Mouse (Mus musculus) limb, embryonic 12.5 days (tissue): ENCODE measurements around the gene Fxr2. TPM values are rescaled to one million over a fixed set of nuclear protein-coding genes. Genes with fewer than 3 reads are reported as not detected.
A peak's percentile ranks its signal among the peaks of the same experiment; 100 is the strongest.

Experiments used
- ATAC-seq: fragments of 200-750 bp; cut with Nextera tagmentation; 2 replicates; pipeline ENCODE4 v1.8.0; 2017; ENCODE audit warnings: low read depth, moderate TSS enrichment; ENCODE audit not compliant: insufficient number of reproducible peaks, insufficient read depth, low FRiP score, low TSS enrichment
- H3K27ac ChIP-seq: fragments of 300-500 bp; sonication (generic); 2 replicates; pipeline ENCODE4 v1.5.1; 2016; ENCODE audit warnings: mild to moderate bottlenecking, moderate library complexity
- H3K27me3 ChIP-seq: fragments of 300-500 bp; sonication (generic); 2 replicates; pipeline ENCODE4 v1.6.1; 2016; ENCODE audit warnings: mild to moderate bottlenecking, moderate library complexity
- H3K36me3 ChIP-seq: fragments of 300-500 bp; sonication (generic); 2 replicates; pipeline ENCODE4 v1.6.1; 2016; ENCODE audit warnings: mild to moderate bottlenecking, moderate library complexity
- H3K4me1 ChIP-seq: fragments of 300-500 bp; sonication (generic); replicated peaks from 2 replicates; pipeline ENCODE4 v1.6.1; 2016
- H3K4me2 ChIP-seq: fragments of 300-500 bp; sonication (generic); 2 replicates; pipeline ENCODE4 v1.6.1; 2016; ENCODE audit warnings: mild to moderate bottlenecking, moderate library complexity
- H3K4me3 ChIP-seq: fragments of 300-500 bp; sonication (generic); replicated peaks from 2 replicates; pipeline ENCODE4 v1.5.1; 2016; ENCODE audit warnings: mild to moderate bottlenecking
- H3K9ac ChIP-seq: fragments of 300-500 bp; sonication (generic); replicated peaks from 2 replicates; pipeline ENCODE4 v1.6.1; 2016; ENCODE audit warnings: mild to moderate bottlenecking, moderate library complexity
- H3K9me3 ChIP-seq: fragments of 300-500 bp; sonication (generic); 2 replicates; pipeline ENCODE4 v1.6.1; 2016; ENCODE audit warnings: mild to moderate bottlenecking, moderate library complexity
- WGBS: fragments of 180-500 bp; shearing (Covaris S2); methylation state at CpG from one replicate; pipeline ENCODE4 v1.1.7; 2016; 5-methylcytosine and 5-hydroxymethylcytosine counted together
- polyA plus RNA-seq: library from polyadenylated mRNA; unstranded; fragments of >200 nt; fragmentation: Nextera tagmentation; extraction: Ambion mirVana; gene quantifications from 2 replicates; pipeline ENCODE4 v1.2.1, GENCODE M21; 2016

Fxr2 gene
- polyA plus RNA-seq, 1 experiment from 2014 or later, result 56.0 TPM

DNA sequence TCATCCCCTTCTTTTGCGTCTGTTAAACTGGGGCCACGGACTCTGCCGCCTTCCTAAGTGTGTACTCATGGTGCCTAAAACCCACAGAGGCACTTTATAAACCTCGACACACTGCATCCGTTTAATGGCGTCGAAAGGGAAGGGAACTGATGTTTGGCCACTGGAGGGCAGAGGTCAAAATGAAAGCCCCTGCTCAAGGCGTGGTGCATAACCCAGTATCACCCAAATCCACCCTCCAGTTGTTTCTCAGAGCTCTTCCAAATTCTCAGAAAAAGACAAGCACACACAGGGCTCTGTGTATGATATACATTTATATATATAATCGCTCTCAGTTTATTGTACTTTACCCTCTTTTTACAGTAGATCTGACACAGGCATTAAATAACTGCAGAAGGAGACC, 33.4 kb upstream of the Fxr2 start:
- Histone ChIP-seq H3K4me1 (peaks cover 27% of the 10 kb centered on the region), H3K27me3 (peaks cover 21% of the 10 kb centered on the region), H3K4me2 (peak overlapping the region; percentile 11; the same call in 1 of the 2 replicates), H3K9ac (no peak overlapping the region), H3K4me3 (no peak overlapping the region), H3K36me3 (peaks cover 10% of the 10 kb centered on the region), H3K27ac (peak overlapping the region; percentile 53; the same call in 1 of the 2 replicates), H3K9me3 (no peaks in the 10 kb centered on the region)
- ATAC-seq, result no peak
- WGBS, result 7% methylated on average over 9 of the region's 9 CpGs

GRCm38 (mm10) chr11:69600098-69600497, 32.7 kb upstream of the Fxr2 start:
- 13% methylated on average over 6 of the region's 6 CpGs for WGBS
- Histone ChIP-seq H3K36me3 (peaks cover 5% of the 10 kb centered on the region), H3K4me3 (no peak overlapping the region), H3K4me1 (peaks cover 33% of the 10 kb centered on the region), H3K4me2 (peak overlapping the region; percentile 11), H3K9ac (no peak overlapping the region), H3K9me3 (no peaks in the 10 kb centered on the region), H3K27ac (peak overlapping the region; percentile 30), H3K27me3 (peaks cover 27% of the 10 kb centered on the region)
- peak; percentile 61; the same call in 1 of the 2 replicates for ATAC-seq

GRCm38 (mm10) chr11:69601768-69602167, 31.0 kb upstream of the Fxr2 start:
- Histone ChIP-seq H3K4me2 (no peak overlapping the region), H3K4me1 (peaks cover 41% of the 10 kb centered on the region), H3K4me3 (no peak overlapping the region), H3K27ac (no peak overlapping the region), H3K9me3 (no peaks in the 10 kb centered on the region), H3K9ac (no peak overlapping the region), H3K36me3 (no peaks in the 10 kb centered on the region), H3K27me3 (peaks cover 27% of the 10 kb centered on the region)
- no peak for ATAC-seq
- WGBS, result 86% methylated on average over 3 of the region's 3 CpGs

DNA sequence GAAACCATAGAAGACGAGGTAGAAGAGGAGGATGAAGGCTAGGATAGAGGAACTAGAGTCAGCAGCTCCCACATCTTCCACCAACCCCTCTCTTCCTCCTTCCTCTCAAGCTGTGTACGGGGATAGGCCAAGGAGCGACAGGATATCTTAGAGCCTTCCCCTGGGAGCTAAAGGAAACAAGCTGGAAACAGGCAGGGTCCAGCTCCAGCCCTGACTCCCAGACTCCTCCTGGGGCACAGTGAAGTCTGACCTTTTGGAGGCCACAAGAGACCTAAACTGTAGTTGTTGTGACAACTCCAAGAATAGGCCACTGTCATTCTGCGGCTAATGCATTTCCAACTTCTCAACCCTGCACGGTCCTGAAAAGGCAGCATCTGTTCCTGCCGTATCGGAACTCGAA, 29.3 kb upstream of the Fxr2 start:
- no peak for ATAC-seq
- no peak overlapping the region for H3K4me2 ChIP-seq
- no peak overlapping the region for H3K9ac ChIP-seq
- H3K36me3 ChIP-seq, result no peaks in the 10 kb centered on the region
- H3K27me3 ChIP-seq, result peaks cover 27% of the 10 kb centered on the region
- no peak overlapping the region for H3K4me3 ChIP-seq
- 81% methylated on average over 8 of the region's 8 CpGs for WGBS
- H3K4me1 ChIP-seq, result peaks cover 41% of the 10 kb centered on the region
- no peaks in the 10 kb centered on the region for H3K9me3 ChIP-seq
- no peak overlapping the region for H3K27ac ChIP-seq

DNA sequence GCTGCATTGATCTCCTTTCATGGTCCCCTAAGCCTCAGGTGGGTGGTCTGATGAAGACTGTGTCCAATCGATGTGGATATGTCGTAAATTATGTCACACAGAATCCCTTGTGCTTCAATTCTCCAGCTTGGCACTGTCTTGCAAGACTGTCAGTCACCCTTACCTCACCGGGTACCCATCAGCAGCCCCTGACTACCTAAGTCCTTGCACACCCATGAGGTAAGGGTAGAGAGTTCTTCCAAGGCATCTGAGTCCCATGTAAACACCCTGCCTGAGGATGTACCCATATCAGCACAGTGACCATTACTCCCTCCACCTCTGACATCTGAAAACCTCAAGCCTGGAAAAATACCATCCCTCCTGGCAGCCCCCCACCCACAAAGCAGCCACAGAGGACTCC, 28.4 kb upstream of the Fxr2 start:
- Histone ChIP-seq H3K9ac (peak overlapping the region; percentile 71; the same call in 1 of the 2 replicates), H3K4me2 (peak overlapping the region; percentile 98), H3K27me3 (peaks cover 27% of the 10 kb centered on the region), H3K27ac (no peak overlapping the region), H3K36me3 (no peaks in the 10 kb centered on the region), H3K4me1 (peaks cover 39% of the 10 kb centered on the region), H3K4me3 (peak overlapping the region; percentile 57), H3K9me3 (no peaks in the 10 kb centered on the region)
- WGBS, result 59% methylated on average over 3 of the region's 3 CpGs
- ATAC-seq, result no peak

- no peak overlapping the region for H3K27ac ChIP-seq
- no peaks in the 10 kb centered on the region for H3K36me3 ChIP-seq
- peak overlapping the region; percentile 57 for H3K4me3 ChIP-seq
- H3K4me2 ChIP-seq, result peak overlapping the region; percentile 98
- ATAC-seq, result 0 out of 2 replicates have a peak, but pooled peaks have one; percentile 13
- H3K9ac ChIP-seq, result peak overlapping the region; percentile 71
- peaks cover 32% of the 10 kb centered on the region for H3K4me1 ChIP-seq
- H3K9me3 ChIP-seq, result no peaks in the 10 kb centered on the region
- under 1% methylated on average over 73 of the region's 73 CpGs for WGBS
- peaks cover 27% of the 10 kb centered on the region for H3K27me3 ChIP-seq
Observed at GRCm38 (mm10) chr11:69604795-69605664, 27.8 kb upstream of the Fxr2 start.

- H3K9ac ChIP-seq, result peak within 1 kb of the TSS; percentile 71
Observed at GRCm38 (mm10) chr11:69605726-69606490, 26.9 kb upstream of the Fxr2 start, which contains the start of gene Atp1b2. Atp1b2 (minus strand) TSS chr11:69605942.

GRCm38 (mm10) chr11:69606491-69606795, 26.3 kb upstream of the Fxr2 start:
- H3K27ac ChIP-seq, result peak overlapping the region; percentile 35; the same call in 1 of the 2 replicates
- H3K4me2 ChIP-seq, result peak overlapping the region; percentile 98
- WGBS, result 51% methylated on average over 2 of the region's 2 CpGs
- H3K9ac ChIP-seq, result no peak overlapping the region; the same call in 1 of the 2 replicates
- H3K36me3 ChIP-seq, result no peaks in the 10 kb centered on the region
- ATAC-seq, result no peak
- peaks cover 27% of the 10 kb centered on the region for H3K27me3 ChIP-seq
- H3K4me3 ChIP-seq, result peak overlapping the region; percentile 57
- no peaks in the 10 kb centered on the region for H3K9me3 ChIP-seq
- H3K4me1 ChIP-seq, result peaks cover 20% of the 10 kb centered on the region

More at GRCm38 (mm10) chr11:69605726-69606490, 26.9 kb upstream of the Fxr2 start, which contains the start of gene Atp1b2:
- Histone ChIP-seq H3K27ac (peak within 1 kb of the TSS; percentile 35; the same call in 1 of the 2 replicates), H3K36me3 (no peaks in the 10 kb centered on the region), H3K4me3 (peak within 1 kb of the TSS; percentile 57), H3K4me2 (peak within 1 kb of the TSS; percentile 98), H3K27me3 (peaks cover 27% of the 10 kb centered on the region), H3K4me1 (peaks cover 23% of the 10 kb centered on the region), H3K9me3 (no peaks in the 10 kb centered on the region)
- peak; percentile 89 for ATAC-seq
- WGBS, result 3% methylated on average over 32 of the region's 32 CpGs

GRCm38 (mm10) chr11:69606832-69607231, 26.0 kb upstream of the Fxr2 start:
- Histone ChIP-seq H3K9ac (no peak overlapping the region), H3K4me3 (no peak overlapping the region), H3K27ac (no peak overlapping the region), H3K27me3 (peaks cover 27% of the 10 kb centered on the region), H3K4me1 (peaks cover 20% of the 10 kb centered on the region), H3K4me2 (no peak overlapping the region), H3K36me3 (no peaks in the 10 kb centered on the region), H3K9me3 (no peaks in the 10 kb centered on the region)
- no peak for ATAC-seq
- 85% methylated on average over 2 of the region's 2 CpGs for WGBS

DNA sequence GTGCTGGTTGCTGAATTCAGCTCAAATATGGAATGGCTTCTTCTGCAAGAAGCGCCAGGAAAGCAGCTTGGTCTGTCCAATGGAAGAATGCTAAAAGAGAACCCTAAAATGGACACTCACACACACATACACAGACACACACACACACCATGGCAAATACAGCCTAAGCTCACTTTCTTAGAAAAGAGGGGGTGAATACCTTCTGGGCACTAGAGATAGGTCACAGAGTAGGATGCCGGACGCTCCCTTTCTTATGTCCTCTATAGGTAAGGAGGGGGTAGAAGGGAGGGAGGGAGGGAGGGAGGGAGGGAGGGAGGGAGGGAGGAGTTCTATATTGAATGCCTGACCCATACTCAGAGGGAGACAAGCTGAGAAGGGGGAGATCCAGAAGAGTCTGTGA, 24.3 kb upstream of the Fxr2 start:
- Histone ChIP-seq H3K36me3 (no peaks in the 10 kb centered on the region), H3K9me3 (no peaks in the 10 kb centered on the region), H3K4me1 (peaks cover 21% of the 10 kb centered on the region), H3K4me3 (no peak overlapping the region), H3K4me2 (no peak overlapping the region), H3K27me3 (peaks cover 15% of the 10 kb centered on the region), H3K27ac (no peak overlapping the region), H3K9ac (no peak overlapping the region)
- 80% methylated on average over 3 of the region's 3 CpGs for WGBS
- no peak for ATAC-seq

DNA sequence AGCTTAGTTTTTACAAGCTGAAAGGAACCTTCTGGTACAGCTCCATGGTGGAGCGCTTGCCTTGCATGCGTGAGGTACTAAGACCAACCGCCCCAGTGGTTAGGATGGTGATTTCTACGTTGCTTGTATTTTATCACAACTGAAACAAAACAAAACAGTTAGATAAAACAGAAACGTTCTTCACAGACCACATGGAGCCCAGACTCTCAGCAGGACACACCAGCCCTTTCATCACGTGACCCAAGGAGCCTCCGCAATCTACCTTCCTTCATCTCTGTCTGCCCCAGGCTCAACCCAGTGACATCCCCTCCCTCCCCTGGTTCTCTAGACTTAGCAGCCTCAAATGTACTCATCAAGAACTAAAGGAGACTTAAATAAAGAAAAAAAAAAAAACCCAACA, 23.4 kb upstream of the Fxr2 start:
- Histone ChIP-seq H3K36me3 (no peaks in the 10 kb centered on the region), H3K27ac (no peak overlapping the region), H3K4me1 (peaks cover 19% of the 10 kb centered on the region), H3K4me2 (no peak overlapping the region), H3K27me3 (peaks cover 6% of the 10 kb centered on the region), H3K9ac (no peak overlapping the region), H3K9me3 (no peaks in the 10 kb centered on the region), H3K4me3 (no peak overlapping the region)
- 58% methylated on average over 7 of the region's 7 CpGs for WGBS
- ATAC-seq, result no peak
